Mouse (Mus musculus) induced T-regulatory cell, adult 2 months (primary cell): ENCODE measurements around the gene Mprip.
"Not testable (repeated sequence)": the region's sequence is repeated elsewhere in the genome, so short reads cannot be mapped to it uniquely, and the experiment has no call there.

ENCODE experiments used
- DNase-seq: peaks from one replicate; pipeline ENCODE4 v3.0.0-alpha.2; 2012; ENCODE audit warnings: low read depth

Gene Mprip

DNA sequence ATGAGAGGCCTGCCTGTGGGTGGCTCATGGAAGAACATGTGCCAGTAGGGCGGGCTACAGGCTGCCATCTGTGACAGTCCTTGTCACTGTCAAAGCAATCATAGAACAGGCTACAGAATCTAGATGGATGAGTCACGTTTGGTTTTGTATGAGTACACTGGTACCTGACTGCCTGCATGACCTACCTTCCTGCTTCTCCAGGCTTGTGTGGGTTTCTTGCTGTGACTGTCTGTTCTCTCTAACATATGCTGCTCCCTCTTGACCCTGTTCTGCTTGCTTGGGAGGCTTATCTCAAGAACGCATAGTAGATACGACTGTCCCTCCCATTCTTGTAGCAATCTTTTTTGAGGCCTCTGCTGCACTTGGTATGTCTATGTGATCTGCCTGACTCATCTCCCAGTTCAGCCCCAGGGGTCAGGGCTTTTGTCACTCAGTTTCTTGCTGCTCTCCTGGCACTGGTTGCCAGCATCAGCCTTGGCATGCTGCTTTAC lies 56.7 kb downstream of the Mprip start:
- DNase-seq, result no peak

DNA sequence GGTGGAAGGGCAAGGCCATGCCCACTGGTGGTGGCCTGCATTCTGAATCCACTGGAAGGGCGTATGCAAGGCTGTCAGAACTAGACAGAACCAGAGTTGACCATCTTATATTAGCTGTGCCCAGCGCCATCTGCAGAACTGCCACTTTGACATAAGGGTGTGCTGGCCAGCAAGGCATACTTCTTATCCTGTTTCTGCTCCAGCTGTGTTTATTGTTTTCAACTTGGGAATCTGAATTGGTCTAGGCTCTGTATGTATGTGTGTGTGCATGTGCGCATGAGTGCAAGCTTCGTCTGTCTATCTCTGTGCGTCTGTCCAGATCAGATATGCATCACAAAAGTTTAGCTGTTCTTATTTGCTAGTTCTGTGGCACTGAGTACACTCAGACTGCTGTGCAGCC lies 58.1 kb downstream of the Mprip start:
- DNase-seq, result no peak

DNA sequence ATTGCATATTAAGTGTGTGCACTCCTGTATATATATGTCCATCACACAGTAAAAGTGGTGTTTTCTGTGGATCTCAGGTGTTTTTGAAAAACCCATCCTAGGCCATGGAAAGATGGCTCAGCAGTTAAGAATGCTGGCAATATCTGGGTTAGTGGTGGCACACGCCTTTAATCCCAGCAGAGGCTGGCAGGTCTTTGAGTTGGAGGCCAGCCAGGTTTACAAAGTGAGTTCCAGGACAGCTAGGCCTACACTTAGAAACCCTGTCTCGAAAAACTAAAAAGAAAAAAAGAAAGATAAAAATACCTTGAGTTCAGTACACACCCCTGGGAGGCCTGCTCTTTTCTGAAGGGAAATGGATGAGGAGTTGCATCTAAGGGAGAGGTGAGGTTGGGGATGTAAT lies 60.3 kb downstream of the Mprip start:
- no peak for DNase-seq

DNA sequence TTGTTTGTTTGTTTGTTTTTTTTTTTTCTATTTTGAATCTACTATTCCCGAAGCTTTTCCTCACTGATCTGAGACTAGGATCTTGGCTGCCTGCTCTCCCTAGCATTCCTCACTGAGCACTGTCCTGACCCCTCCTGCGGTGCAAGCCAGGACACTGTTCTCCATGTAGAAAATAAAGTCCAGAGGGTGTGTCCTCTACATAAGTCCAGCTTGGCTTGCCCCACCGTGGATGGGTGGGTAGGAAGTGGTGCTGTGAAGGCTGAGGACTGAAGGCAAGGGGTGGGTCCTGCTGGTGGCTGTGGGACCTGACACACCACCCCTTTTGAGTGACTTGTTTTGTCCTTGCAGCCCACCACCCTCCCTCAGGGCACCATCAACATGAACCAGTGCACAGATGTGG lies 66.1 kb downstream of the Mprip start:
- no peak for DNase-seq

DNA sequence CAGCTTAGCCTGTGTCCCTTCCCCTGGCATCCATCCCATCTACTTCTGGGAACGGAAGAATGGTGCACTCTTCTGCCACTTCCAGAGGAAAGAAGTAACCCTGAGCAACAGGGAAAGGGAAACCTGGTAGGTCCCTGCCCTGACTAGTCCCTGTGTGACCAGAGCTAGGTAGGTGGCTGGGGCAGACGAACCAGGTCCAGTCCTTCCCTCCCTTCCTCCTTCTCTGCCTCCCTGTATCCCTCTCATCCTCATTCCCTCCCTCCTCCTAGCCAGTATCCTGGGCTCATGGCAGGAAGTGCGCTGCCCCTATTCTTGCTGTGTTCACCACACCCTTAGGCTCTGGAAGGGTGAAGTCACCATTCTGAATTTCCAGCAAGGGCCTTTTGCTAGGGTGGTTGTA lies 70.7 kb downstream of the Mprip start:
- no peak for DNase-seq

DNA sequence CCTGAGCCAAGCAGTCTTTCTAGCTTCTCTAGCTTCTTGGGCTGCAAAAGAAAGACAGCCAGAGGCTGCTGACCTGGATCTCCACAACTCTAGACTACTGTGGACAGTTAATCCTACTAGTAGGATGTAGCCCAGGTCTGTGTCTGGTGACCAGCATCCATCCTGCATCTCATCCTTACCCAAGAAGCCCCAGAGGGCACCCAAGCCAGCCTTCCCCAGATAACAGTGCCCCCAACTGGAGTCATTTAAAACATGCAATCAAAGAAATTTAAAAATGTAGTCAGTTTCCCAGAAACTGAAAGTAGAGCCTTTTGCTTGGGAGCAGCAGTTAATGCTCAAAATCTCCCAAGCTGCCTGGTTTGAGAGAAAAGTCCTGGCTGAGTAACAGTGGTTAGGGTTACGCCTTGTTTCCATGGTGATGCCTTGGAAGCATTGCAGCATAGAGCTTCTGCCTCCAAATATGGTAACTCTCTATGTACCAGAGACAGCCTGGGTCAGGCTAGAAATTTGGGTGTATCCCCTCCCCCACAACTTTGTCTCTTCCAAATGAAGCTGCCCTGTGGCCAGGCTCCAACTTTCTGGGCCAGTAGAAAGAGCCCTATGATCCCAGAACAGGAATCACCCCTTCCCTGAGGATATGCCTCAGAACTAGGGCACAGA lies 71.4 kb downstream of the Mprip start:
- DNase-seq, result peak; percentile 51

DNA sequence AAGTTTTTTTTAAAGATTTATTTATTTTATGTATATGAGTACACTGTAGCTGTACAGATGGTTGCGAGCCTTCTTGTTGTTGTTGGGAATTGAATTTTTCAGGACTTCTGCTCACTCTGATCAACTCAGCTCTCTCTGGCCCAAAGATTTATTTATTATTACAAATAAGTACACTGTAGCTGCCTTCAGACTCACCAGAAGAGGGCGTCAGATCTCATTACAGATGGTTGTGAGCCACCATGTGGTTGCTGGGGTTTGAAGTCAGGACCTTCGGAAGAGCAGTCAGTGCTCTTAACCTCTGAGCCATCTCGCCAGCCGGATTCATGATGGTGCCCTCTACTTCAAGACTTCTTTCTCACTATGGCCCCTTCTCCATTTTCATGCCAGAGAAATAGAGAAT lies 72.5 kb downstream of the Mprip start:
- DNase-seq, result not testable (repeated sequence)

DNA sequence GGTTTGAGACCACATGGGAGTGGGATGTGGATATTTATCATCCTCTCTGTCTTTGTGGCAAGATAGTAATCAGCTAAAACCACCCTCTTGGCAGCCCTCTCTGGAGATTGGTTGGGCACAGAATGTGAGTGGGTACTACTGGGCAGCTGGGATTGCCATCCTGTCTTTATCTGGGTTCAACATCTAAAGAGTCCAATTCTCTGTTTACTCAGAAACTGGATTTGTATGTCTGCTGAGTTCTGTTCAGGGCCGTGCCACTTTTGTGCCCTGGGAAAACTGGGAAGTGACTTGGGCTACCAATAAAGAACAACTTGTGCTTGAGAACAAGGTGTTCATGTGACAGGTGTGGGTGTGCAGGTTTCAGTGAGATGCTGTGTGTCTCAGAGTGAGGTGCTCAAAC lies 73.2 kb downstream of the Mprip start:
- DNase-seq, result no peak

DNA sequence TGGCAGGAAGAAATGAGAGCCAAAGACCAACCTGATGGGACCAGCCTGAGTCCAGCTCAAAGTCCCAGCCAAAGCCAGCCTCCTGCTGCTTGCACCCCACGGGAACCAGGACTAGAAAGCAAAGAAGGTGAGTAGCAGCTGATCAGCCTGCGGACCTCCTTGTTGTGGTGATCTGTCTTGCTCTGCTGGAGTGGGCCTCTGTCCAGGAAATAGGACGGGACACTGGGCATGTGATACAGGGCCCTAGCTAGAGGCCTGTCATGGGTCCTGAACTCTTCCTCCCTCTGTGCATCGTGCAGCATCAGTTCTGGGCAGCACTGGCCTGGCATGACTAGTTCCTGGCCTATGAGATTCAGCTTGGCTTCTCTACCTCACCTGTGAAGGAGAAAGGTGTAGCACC lies 74.8 kb downstream of the Mprip start:
- not testable (repeated sequence) for DNase-seq

DNA sequence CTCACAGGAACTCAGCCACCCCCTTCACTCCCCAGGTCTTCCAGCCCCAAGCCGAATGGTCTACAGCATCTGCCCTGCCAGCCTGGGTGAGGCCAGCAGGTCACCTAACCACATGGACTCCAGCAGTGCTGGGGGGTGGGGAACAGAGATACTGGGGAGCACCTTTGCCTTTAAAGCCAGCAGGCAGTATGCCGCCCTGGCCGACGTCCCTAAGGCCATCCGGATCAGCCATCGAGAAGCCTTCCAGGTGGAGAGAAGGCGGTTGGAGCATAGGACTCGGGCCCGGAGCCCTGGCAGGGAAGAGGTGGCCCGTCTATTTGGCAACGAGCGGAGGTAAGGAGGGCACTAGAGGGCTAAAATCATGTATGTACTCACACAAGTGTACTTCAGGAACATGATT lies 76.1 kb downstream of the Mprip start:
- no peak for DNase-seq

DNA sequence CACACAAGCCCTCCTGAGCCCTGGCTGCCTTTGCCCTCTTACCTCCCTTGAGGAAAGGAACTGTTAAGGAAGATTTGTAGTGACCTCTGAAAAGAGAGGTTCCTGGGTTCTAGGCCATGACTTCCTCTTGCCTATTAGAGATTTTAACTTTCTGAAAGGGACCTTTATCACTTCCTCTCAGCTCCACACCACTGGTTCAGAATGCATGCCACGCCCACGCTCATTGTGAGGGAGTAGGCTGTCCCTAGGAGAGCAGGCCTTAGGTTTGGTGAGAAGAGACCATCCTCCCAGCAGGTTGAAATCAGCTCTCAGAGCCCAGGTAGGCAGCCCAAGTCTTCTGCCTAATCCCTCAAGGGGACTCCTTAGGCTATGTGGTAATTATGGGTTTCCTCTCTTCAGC lies 78.9 kb downstream of the Mprip start:
- no peak for DNase-seq

DNA sequence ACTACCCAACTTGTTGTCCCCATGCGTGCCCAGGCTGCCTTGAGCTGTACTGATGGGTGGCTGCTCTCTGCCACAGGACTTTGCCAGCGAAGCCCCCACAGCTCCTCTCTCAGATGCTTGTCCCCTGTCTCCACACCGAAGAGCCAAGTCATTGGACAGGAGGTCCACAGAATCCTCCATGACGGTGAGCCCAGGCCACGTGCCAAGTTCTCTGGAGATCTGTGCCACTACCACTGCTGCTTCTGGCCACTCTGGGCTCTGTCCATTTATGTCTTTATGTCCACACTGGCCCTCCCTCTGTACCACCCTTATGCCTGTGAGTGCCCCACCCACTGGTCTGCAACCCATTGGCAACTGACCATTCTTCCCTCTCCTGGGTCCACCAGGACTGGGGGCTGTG lies 80.8 kb downstream of the Mprip start:
- DNase-seq, result no peak

DNA sequence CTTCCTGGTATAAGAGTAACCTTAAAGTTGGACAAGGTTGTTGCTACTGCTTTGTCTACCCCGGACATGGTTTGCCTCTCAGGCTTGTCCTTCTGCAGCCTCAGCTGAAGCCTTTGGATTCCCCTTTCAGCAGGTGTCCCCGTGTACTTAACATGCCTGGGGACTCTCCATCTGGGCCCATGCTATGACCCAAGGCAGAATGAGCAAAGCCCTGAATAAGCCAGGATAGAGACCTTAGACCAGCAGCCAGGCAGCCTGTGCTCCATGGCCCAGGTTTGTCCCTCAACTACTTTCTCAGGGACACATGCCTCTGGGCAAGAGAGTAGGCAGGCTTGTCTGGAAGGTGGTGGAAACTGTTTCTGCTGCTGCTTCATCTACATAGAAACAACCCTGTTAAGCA lies 82.2 kb downstream of the Mprip start:
- no peak for DNase-seq

DNA sequence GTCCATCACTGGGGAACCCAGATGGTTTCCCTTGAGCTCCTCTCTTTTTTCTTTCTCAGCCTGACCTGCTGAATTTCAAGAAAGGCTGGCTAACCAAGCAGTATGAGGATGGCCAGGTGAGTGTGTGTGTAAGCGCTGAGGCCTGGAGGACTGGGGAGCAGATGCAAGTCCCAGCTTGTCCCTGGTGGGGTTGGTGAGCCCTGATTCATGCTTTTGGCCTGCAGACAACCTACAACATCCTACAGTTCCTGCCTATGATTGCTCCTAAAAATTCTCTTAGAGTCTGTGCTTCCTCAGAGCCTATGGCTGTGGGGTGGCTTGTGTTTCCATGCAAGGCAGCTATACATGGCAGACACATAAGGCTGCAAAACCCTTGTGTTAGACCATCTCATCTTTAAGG lies 82.6 kb downstream of the Mprip start:
- DNase-seq, result no peak

DNA sequence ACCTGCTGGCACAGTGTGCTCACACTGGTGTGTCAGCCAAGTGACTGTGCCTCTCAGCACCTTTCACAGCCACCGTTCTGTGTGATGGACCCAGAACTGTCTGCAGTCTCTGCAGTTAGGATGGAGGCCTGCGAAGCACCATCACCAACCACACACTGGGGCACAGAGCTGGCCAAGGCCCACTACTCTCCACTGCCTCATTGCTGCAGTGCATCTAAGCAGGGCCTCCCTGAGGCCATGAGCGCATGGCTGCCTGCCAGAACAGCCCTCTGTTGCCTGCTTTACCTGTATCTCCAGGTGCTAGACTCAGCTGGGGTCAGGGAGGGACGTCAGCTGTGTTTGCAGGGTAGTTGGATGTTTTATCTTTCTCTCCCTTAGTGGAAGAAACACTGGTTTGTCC lies 83.3 kb downstream of the Mprip start:
- no peak for DNase-seq

DNA sequence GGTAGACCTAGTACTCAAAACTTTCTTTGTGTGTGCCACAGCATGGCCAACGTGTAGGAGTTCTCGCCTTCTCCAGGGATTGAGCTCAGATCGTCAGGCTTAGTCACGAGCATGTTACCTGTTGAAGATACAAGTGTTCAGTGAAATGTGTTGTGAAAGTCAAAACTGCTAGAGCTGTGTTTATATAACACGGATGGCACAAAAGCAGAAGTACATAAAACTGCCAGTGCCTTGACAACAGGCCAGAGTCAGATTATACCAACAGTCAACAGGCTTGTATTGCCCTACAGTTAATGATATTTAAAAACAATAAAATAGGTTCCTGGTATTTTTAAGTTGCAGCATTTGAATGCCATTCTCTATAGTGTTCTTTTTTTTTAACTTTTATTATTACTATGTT lies 84.7 kb downstream of the Mprip start:
- DNase-seq, result no peak

DNA sequence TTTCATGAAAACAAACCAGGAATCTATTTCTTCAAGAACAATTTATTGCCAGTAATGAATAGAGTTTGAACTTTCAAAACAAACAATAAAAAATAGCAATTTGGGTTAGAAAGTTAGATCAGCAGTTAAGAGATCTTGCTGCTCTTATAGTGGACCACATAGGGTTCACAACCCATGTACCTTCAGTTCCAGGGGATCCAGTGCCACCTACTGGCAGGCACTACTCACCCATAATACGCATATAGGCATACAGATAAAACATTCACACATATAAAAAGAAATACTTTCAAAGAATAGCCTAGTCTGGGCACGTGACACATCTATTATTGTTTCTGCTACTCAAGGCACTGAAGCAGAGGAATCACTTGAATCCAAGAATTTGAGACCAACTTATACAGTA lies 85.5 kb downstream of the Mprip start:
- peak; percentile 57 for DNase-seq

DNA sequence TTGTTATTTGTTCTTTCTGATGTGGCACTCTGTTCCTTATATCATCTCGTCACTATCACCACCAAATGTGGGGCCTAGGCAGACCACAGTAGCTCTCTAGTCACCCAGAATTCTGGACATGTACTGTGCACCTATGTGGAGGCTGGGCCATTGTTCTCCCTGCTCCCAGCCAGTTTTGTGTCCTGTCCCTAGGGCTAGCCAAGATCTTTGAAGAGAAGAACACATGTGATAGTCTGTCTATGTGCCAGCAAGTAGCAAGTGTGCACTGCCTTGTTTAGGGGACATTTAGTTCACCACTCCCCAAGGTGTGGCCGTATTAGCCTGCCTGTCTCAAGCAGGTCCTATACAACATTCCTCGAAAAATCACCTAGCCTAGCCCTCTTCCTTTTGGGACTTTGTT lies 87.9 kb downstream of the Mprip start:
- DNase-seq, result no peak

DNA sequence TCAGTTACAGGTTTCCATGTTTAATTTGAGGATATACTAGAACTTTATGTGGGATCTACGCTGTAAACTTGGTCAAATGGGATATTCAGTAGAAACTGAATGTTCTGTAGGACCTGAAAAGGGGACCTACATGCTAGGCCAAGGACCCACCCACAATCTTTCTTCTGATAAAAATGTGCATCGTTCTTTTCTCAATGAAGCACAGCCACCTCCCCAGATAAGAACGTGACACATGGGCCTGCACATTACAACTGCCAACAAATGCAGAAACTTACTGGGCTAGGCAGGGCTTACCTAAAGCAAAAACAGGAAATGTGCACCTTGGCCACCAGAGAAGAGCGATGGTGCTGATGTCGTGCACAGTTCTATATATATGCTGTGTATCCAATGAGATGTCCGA lies 93.4 kb downstream of the Mprip start:
- no peak for DNase-seq

DNA sequence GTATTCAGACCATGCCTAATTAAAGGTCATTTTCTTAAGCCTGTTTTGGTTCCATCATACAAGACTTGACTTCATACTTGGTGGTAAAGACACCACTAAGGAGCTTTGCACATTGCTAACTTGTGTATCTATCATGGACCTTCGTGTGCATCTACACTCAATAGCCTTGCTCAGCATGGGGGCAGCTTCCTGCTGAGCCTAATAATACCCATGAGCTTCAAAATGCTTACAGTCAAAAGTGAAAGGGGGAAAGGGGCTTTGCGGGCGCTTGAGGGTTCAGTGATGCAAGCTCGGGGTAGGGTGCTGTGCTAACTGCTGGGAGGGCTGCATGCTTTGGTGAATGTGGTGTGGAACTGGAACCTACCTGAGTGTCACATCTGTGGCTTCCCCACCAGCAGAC lies 95.2 kb downstream of the Mprip start:
- DNase-seq, result no peak

DNA sequence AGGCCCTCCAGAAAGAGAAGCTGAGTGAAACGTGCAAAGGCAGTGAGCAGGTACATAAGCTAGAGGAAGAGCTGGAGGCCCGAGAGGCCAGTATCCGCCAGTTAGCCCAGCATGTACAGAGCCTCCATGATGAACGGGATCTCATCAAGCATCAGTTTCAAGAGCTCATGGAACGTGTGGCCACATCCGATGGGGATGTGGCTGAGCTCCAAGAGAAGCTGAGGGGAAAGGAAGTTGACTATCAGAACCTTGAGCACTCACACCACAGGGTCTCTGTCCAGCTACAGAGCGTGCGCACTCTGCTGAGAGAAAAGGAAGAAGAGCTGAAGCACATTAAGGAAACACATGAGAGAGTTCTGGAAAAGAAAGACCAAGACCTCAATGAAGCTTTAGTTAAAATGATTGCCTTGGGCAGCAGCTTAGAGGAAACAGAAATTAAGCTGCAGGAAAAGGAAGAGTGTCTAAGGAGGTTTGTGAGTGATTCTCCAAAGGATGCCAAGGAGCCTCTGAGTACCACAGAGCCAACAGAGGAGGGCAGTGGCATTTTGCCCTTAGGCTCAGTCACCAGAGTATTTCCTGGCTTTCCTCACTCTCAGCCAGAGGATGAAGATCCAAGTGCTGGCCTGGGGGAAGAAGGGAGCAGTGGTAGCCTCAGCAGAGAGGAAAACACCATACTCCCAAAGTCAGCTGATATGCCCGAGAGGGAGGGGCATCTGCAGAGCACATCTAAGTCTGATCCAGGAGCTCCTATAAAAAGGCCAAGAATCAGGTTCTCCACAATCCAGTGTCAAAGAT lies 97.3 kb downstream of the Mprip start:
- no peak for DNase-seq

DNA sequence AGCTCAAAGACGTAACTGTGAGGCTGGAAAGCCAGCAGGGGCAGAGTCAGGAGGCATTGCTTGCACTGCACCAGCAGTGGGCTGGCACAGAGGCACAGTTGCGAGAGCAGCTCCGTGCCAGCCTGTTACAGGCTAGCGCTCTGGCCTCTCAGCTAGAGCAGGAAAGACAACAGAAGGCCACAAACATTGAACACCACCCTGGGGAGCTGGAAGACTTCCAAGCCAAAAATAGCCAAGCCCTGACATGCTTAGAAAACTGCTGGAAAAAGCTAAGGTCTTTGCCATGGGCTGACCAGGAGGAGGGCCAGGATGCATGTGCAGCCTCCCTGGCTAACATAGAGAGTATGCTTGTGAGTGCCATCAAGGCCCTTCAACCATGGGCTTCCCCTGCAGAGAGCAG lies 98.1 kb downstream of the Mprip start:
- no peak for DNase-seq

DNA sequence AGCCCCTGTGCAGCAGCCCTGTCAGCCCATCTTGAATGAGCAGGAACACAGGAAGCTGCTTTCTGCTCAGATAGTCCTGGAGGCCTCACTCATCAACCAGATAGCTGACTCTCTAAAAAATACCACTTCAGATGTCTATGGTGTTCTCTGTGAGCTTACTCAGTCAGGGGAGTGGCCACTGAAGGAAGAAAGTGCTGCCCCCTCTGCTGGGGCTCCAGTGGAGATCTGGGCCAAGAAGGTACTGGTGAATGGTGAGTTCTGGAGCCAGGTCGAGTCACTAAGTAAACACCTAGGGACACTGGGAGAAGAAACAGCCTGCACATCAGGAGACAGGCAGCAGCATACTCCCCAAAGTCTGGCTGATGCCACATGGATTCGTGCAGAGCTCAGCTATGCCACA lies 98.5 kb downstream of the Mprip start:
- DNase-seq, result no peak

DNA sequence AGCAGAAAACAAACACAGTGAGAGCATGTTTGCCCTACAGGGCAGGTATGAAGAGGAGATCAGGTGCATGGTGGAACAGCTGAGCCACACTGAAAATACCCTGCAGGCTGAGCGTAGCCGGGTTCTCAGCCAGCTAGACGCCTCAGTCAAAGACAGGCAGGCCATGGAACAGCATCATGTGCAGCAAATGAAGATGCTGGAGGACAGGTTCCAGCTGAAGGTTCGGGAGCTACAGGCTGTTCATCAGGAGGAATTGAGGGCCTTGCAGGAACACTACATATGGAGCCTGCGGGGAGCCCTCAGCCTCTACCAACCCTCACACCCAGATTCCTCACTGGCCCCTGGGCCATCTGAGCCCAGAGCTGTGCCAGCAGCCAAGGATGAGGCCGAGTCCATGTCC lies 99.7 kb downstream of the Mprip start:
- no peak for DNase-seq
